24 mouse cellular contexts compared by ENCODE assay signal in the genomic region with DNA sequence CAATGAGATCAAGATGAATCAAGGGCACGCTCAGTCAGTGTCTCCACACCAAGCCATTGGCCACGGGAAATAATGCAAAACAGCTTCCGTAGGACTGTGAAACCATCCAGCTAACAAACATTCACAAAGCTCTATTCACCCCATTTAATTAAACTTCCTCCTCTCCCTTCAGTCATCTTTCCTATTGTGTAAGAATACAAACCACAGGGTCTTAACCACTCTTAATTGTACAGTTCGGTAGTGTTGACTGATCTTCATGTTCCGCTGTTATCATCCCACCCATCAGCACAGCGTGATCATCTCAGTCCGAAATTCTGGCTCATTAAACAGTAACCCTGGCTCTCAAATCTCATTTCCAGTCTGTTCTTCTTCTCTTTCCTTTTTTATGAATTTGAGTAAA. TPM values are rescaled to one million over a fixed set of nuclear protein-coding genes. Genes with fewer than 3 reads are reported as not detected.
DNase-seq lines count a peak whose midpoint lies in the region; ATAC-seq lines count a peak whose summit lies in the region.
"Had no signal": no experiment of that assay in that cellular context is flagged by ENCODE, and none has a peak within 500 bp of the region (broad histone marks: within the 10 kb centered on the region; RNA-seq: fewer than 3 reads in every experiment).

No protein-coding gene starts in this region.

- 9% methylated on average over 7 of the region's 7 CpGs for WGBS in macrophage (ENCODE audit: missing documents)
- WGBS in neural tube, embryonic 15.5 days, result 84% methylated on average over 7 of the region's 7 CpGs

- no peak overlapping the region for H3K4me2 ChIP-seq in neural tube, embryonic 15.5 days
- H3K4me2 ChIP-seq: embryonic facial prominence, embryonic 15.5 days; heart, embryonic 12.5 days; hindbrain, embryonic 15.5 days had no signal

- ATAC-seq in neural tube, embryonic 15.5 days (ENCODE audit: low FRiP score), result no peak
- ATAC-seq: forebrain, embryonic 14.5 days had no signal

- no peaks in the 10 kb centered on the region for H3K36me3 ChIP-seq in macrophage (ENCODE audit: inconsistent target)
- no peaks in the 10 kb centered on the region for H3K36me3 ChIP-seq in splenic B cell, adult 2 months (ENCODE audit: control insufficient read depth, insufficient read depth, low read length, poor library complexity, severe bottlenecking)
- no peaks in the 10 kb centered on the region for H3K36me3 ChIP-seq in neural tube, embryonic 15.5 days
- H3K36me3 ChIP-seq: embryonic facial prominence, embryonic 15.5 days; forebrain, embryonic 10.5 days; heart, embryonic 12.5 days; hindbrain, embryonic 15.5 days had no signal

- DNase-seq in spleen, postnatal 36 days (ENCODE audit: low spot score in 2 of 2), result peak; percentile 21 to 41
- DNase-seq in spleen, postnatal 10 days (ENCODE audit: low spot score in 2 of 2), result no peak
- peak; percentile 14 for DNase-seq in Muller cell, postnatal 12 days (ENCODE audit: inconsistent ontology term)
- peak; percentile 63 for DNase-seq in splenic B cell, adult 2 months (ENCODE audit: low read depth, low spot score)
- DNase-seq in lung, postnatal 14 days, result no peak
- DNase-seq in testis, postnatal 14 days (ENCODE audit: low spot score), result no peak
- DNase-seq: adrenal gland, adult 8-10 months; adrenal gland, postnatal 36 days; cerebellum, adult 2 months; cerebellum, postnatal 10 days; embryo, embryonic 11 days; gastrocnemius, postnatal 36 days; heart, adult 2 months had no signal

- peaks cover 7% of the 10 kb centered on the region; the same call in 1 of the 2 replicates for H3K4me1 ChIP-seq in neural tube, embryonic 15.5 days
- H3K4me1 ChIP-seq: heart, embryonic 12.5 days had no signal

- H3K9me3 ChIP-seq in neural tube, embryonic 15.5 days (replicated peaks), result no peaks in the 10 kb centered on the region
- H3K9me3 ChIP-seq: embryonic facial prominence, embryonic 15.5 days; forebrain, embryonic 10.5 days; heart, embryonic 12.5 days; hindbrain, embryonic 15.5 days had no signal

- H3K27me3 ChIP-seq in splenic B cell, adult 2 months (ENCODE audit: control insufficient read depth, insufficient read depth, low read length, poor library complexity, severe bottlenecking), result no peaks in the 10 kb centered on the region
- peaks cover 4% of the 10 kb centered on the region; the same call in 1 of the 2 replicates for H3K27me3 ChIP-seq in neural tube, embryonic 15.5 days (replicated peaks)
- H3K27me3 ChIP-seq: CH12.LX; embryonic facial prominence, embryonic 15.5 days; heart, embryonic 12.5 days had no signal

- H3K27ac ChIP-seq in macrophage, result peak overlapping the region; percentile 32
- no peak overlapping the region for H3K27ac ChIP-seq in neural tube, embryonic 15.5 days (replicated peaks)
- H3K27ac ChIP-seq: embryonic facial prominence, embryonic 15.5 days; forebrain, embryonic 10.5 days; heart, adult 2 months; hindbrain, embryonic 15.5 days had no signal

- no peaks in the 10 kb centered on the region for H3K79me2 ChIP-seq in macrophage (ENCODE audit: inconsistent target)

- no peak overlapping the region for H3K9ac ChIP-seq in neural tube, embryonic 15.5 days (replicated peaks)
- H3K9ac ChIP-seq: embryonic facial prominence, embryonic 15.5 days; heart, embryonic 12.5 days; hindbrain, embryonic 15.5 days had no signal

- no peak overlapping the region for H3K4me3 ChIP-seq in macrophage (ENCODE audit: inconsistent target)
- H3K4me3 ChIP-seq in neural tube, embryonic 15.5 days (replicated peaks), result no peak overlapping the region
- H3K4me3 ChIP-seq: embryonic facial prominence, embryonic 15.5 days; erythroblast, embryonic 14.5 days; forebrain, embryonic 10.5 days; heart, adult 2 months; heart, embryonic 12.5 days; hindbrain, embryonic 15.5 days had no signal

RNA-seq across cellular contexts. Expression of a gene that starts 25.8 kb away (rescaled TPM):
- 10 to 100 TPM in 1 of 26 experiments, 1 to 10 TPM in 23, under 1 TPM in 2; 0.54 to 10.7 (median 3.3) TPM for total RNA-seq in macrophage (2018; cell fraction: chromatin; rRNA removed)
- 1 to 10 TPM; 1.1 to 4.9 (median 2.2) TPM for total RNA-seq in macrophage (2018; cell fraction: cytosol; rRNA removed)
- 1 to 10 TPM; 1.3 to 8.0 (median 4.3) TPM for total RNA-seq in macrophage (2018; cell fraction: nucleus; rRNA removed)
- polyA plus RNA-seq in macrophage (2018), result 1.8 to 2.7 TPM (median 2.1 TPM) in 3 replicates
- polyA plus RNA-seq in neural tube, embryonic 15.5 days (2015; fragmentation: Nextera tagmentation; extraction: Ambion mirVana), result 0.45 and 7.7 TPM in 2 replicates
- total RNA-seq: gastrocnemius, adult 8-10 months had no signal
- polyA plus RNA-seq: C2C12; erythroblast, embryonic 14.5 days had no signal

Comparison
In these comparisons a context has a peak if more than half of its experiments do, and no peak if none do; other contexts are left out.
1. DNase-seq: peak in spleen, postnatal 36 days (2 of 2), Muller cell, postnatal 12 days (single experiment) and splenic B cell, adult 2 months (single experiment); none in spleen, postnatal 10 days (0 of 2), lung, postnatal 14 days (single experiment) and testis, postnatal 14 days (single experiment).